Mouse (Mus musculus) testis, adult 2 months (tissue): ENCODE data around the gene Myrf.

Experiments
- CTCF ChIP-seq: fragments of 200-500 bp; IDR thresholded peaks from 2 replicates; pipeline ENCODE4 v1.5.1; 2012; ENCODE audit warnings: low read depth, mild to moderate bottlenecking, inconsistent platforms, low read length, moderate library complexity; ENCODE audit not compliant: control insufficient read depth, insufficient read depth, insufficient replicate concordance
- POLR2A ChIP-seq: fragments of 200-500 bp; IDR thresholded peaks from 2 replicates; pipeline ENCODE4 v1.6.1; 2012; ENCODE audit warnings: low read depth, mild to moderate bottlenecking, inconsistent platforms, low read length, moderate library complexity; ENCODE audit not compliant: control insufficient read depth

GRCm38 (mm10) chr19:10181225-10181624 lies 59.3 kb downstream of the Myrf start:
- no peak for TF ChIP-seq CTCF
- TF ChIP-seq POLR2A: no peak
